Mouse (Mus musculus) myocyte (in vitro differentiated cells): ENCODE measurements around the gene Wdr20.

Source experiments
- CEBPB ChIP-seq: IDR thresholded peaks from 2 replicates; pipeline ENCODE4 v1.6.1; 2011; ENCODE audit warnings: mild to moderate bottlenecking, moderate library complexity; ENCODE audit not compliant: poor library complexity, insufficient read depth, severe bottlenecking
- E2F4 ChIP-seq: IDR thresholded peaks from one replicate; pipeline ENCODE4 v1.6.1; 2011; ENCODE audit warnings: mild to moderate bottlenecking, control low read depth, moderate library complexity; ENCODE audit not compliant: insufficient read depth
- MAX ChIP-seq: IDR thresholded peaks from one replicate; pipeline ENCODE4 v1.6.1; 2011; ENCODE audit warnings: low read depth, mild to moderate bottlenecking, control low read depth
- MYOD1 ChIP-seq, 3 experiments: IDR thresholded peaks; one replicate each; pipeline ENCODE4 v1.6.1; 2011; ENCODE audit warnings: control low read depth in 2 of 3, low read depth in 2 of 3, mild to moderate bottlenecking in 2 of 3, moderate library complexity in 1 of 3; ENCODE audit not compliant: insufficient read length in 2 of 3, control insufficient read depth in 1 of 3
- MYOG ChIP-seq, 3 experiments: IDR thresholded peaks; one replicate each; pipeline ENCODE4 v1.6.1; 2011; ENCODE audit warnings: control low read depth in 2 of 3, low read depth in 2 of 3, mild to moderate bottlenecking in 2 of 3; ENCODE audit not compliant: insufficient read length in 2 of 3, control insufficient read depth in 1 of 3, insufficient read depth in 1 of 3
- POLR2A ChIP-seq: IDR thresholded peaks from one replicate; pipeline ENCODE4 v1.6.1; 2011; ENCODE audit warnings: low read depth, mild to moderate bottlenecking, control low read depth, moderate library complexity; ENCODE audit not compliant: insufficient read length
- POLR2AphosphoS2 ChIP-seq: IDR thresholded peaks from one replicate; pipeline ENCODE4 v1.6.1; 2011; ENCODE audit warnings: low read depth, control low read depth; ENCODE audit not compliant: insufficient read length
- REST ChIP-seq: IDR thresholded peaks from one replicate; pipeline ENCODE4 v1.6.1; 2011; ENCODE audit warnings: mild to moderate bottlenecking, control low read depth, moderate library complexity; ENCODE audit not compliant: insufficient read depth, insufficient read length
- SRF ChIP-seq: IDR thresholded peaks from one replicate; pipeline ENCODE4 v1.6.1; 2011; ENCODE audit warnings: low read depth; ENCODE audit not compliant: control insufficient read depth, insufficient read length
- TCF12 ChIP-seq: IDR thresholded peaks from one replicate; pipeline ENCODE4 v1.6.1; 2011; ENCODE audit warnings: mild to moderate bottlenecking, control low read depth; ENCODE audit not compliant: poor library complexity, insufficient read depth, severe bottlenecking
- USF1 ChIP-seq: IDR thresholded peaks from one replicate; pipeline ENCODE4 v1.6.1; 2011; ENCODE audit warnings: low read depth, mild to moderate bottlenecking, control low read depth, moderate library complexity

DNA sequence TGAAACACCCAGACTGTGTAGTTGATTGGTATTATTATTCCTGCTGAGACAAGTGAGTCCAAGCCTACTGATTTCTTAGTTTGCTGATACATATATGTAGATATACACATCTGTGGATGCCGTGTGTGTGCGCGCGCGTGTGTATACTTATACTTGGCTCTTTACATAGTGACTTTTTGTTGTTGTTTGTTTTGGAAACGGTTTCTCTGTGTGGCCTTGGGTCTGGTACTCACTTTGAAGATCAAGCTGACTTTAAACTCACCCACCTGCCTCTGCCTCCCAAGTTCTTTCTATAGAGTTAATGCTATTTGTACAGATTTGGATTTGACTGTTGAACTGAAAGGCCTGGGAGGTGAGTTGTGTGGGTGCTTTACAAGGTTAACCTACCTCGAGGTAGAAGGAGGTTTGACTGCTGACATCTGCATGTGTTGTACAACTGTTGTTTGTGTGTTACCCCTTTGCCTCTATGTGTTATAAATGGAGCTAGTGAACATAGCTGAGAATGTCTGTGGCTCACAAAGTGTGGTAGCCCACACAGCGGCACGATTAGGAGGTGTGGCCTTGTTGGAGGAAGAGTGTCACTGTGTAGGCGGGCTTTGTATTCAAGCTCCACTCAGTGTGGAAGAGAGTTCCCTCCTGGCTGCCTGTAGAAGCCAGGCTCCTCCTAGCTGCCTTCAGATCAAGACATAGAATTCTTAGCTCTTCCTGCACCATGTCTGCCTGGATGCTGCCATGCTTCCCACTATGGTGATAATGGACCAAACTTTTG lies 32.9 kb downstream of the Wdr20 start:
- no peak for TF ChIP-seq POLR2A
- no peak for TF ChIP-seq MAX
- no peak for TF ChIP-seq MYOD1 (IDR thresholded peaks at IDR 0.05; ENCODE audit: control insufficient read depth in 1 of 3, insufficient read length in 2 of 3, low read depth in 2 of 3)
- TF ChIP-seq E2F4: no peak
- TF ChIP-seq MYOG (IDR thresholded peaks at IDR 0.05; ENCODE audit: control insufficient read depth in 1 of 3, insufficient read depth in 1 of 3, insufficient read length in 2 of 3, low read depth in 2 of 3): no peak
- TF ChIP-seq USF1: no peak
- no peak for TF ChIP-seq TCF12
- no peak for TF ChIP-seq POLR2AphosphoS2
- no peak for TF ChIP-seq CEBPB
- TF ChIP-seq REST: no peak
- no peak for TF ChIP-seq SRF
